Mouse (Mus musculus) hindbrain, embryonic 11.5 days (tissue): ENCODE measurements around the gene Sertad1. TPM values are rescaled to one million over a fixed set of nuclear protein-coding genes. Genes with fewer than 3 reads are reported as not detected.

Source experiments
- ATAC-seq: fragments of 200-750 bp; cut with Nextera tagmentation; 2 replicates; pipeline ENCODE4 v1.8.0; 2017; ENCODE audit warnings: mild to moderate bottlenecking, moderate TSS enrichment, moderate library complexity; ENCODE audit not compliant: low FRiP score
- DNase-seq: peaks from one replicate; pipeline ENCODE4 v3.0.0-alpha.2; 2015; ENCODE audit warnings: low spot score
- H3K27ac ChIP-seq: fragments of 300-500 bp; sonication (generic); 2 replicates; pipeline ENCODE4 v1.5.1; 2014; ENCODE audit warnings: mild to moderate bottlenecking, low read depth, low read length
- H3K27me3 ChIP-seq: fragments of 300-500 bp; sonication (generic); 2 replicates; pipeline ENCODE4 v1.6.1; 2014; ENCODE audit warnings: mild to moderate bottlenecking, low read length, moderate library complexity, mixed read lengths; ENCODE audit not compliant: control insufficient read depth, insufficient read depth
- H3K36me3 ChIP-seq: fragments of 300-500 bp; sonication (generic); 2 replicates; pipeline ENCODE4 v1.6.1; 2014; ENCODE audit warnings: mild to moderate bottlenecking, low read length, moderate library complexity, mixed read lengths; ENCODE audit not compliant: control insufficient read depth, insufficient read depth
- H3K4me1 ChIP-seq: fragments of 300-500 bp; sonication (generic); replicated peaks from 2 replicates; pipeline ENCODE4 v1.6.1; 2014; ENCODE audit warnings: low read length, mixed read lengths; ENCODE audit not compliant: control insufficient read depth, insufficient read depth
- H3K4me2 ChIP-seq: fragments of 300-500 bp; sonication (generic); replicated peaks from 2 replicates; pipeline ENCODE4 v1.6.1; 2014; ENCODE audit warnings: mild to moderate bottlenecking, low read depth, low read length
- H3K4me3 ChIP-seq: fragments of 300-500 bp; sonication (generic); 2 replicates; pipeline ENCODE4 v1.5.1; 2014; ENCODE audit warnings: low read depth, low read length
- H3K9ac ChIP-seq: fragments of 300-500 bp; sonication (generic); 2 replicates; pipeline ENCODE4 v1.6.1; 2014; ENCODE audit warnings: low read depth, low read length
- H3K9me3 ChIP-seq: fragments of 300-500 bp; sonication (generic); 2 replicates; pipeline ENCODE4 v1.6.1; 2016; ENCODE audit warnings: low read length; ENCODE audit not compliant: control insufficient read depth
- WGBS: fragments of 180-500 bp; shearing (Covaris S2); extraction: QIAGEN DNeasy Blood & Tissue Kit; methylation state at CpG from one replicate; pipeline ENCODE4 v1.1.7; 2014; 5-methylcytosine and 5-hydroxymethylcytosine counted together
- polyA plus RNA-seq: library from polyadenylated mRNA; unstranded; fragments of >200 nt; fragmentation: Nextera tagmentation; extraction: Ambion mirVana; gene quantifications from 2 replicates; pipeline ENCODE4 v1.2.1, GENCODE M21; 2014

Sertad1 gene
- polyA plus RNA-seq, 1 experiment from 2014 or later, result 21.0 TPM

- no peak overlapping the region for H3K4me3 ChIP-seq
- no peak overlapping the region for H3K4me2 ChIP-seq
- no peaks in the 10 kb centered on the region for H3K9me3 ChIP-seq
- WGBS, result 79% methylated on average over 1 of the region's 1 CpGs
- H3K27me3 ChIP-seq, result no peaks in the 10 kb centered on the region
- DNase-seq (no peak), ATAC-seq (no peak)
- no peaks in the 10 kb centered on the region for H3K36me3 ChIP-seq
- H3K4me1 ChIP-seq, result no peaks in the 10 kb centered on the region
- H3K27ac ChIP-seq, result no peak overlapping the region
- no peak overlapping the region for H3K9ac ChIP-seq
These were observed 7.0 kb upstream of the Sertad1 start for GRCm38 (mm10) chr7:27479750-27480149.

GRCm38 (mm10) chr7:27480506-27480905 is 6.2 kb upstream of the Sertad1 start:
- Histone ChIP-seq H3K27ac (no peak overlapping the region), H3K9me3 (no peaks in the 10 kb centered on the region), H3K4me1 (no peaks in the 10 kb centered on the region), H3K27me3 (no peaks in the 10 kb centered on the region), H3K36me3 (no peaks in the 10 kb centered on the region), H3K9ac (no peak overlapping the region), H3K4me3 (no peak overlapping the region), H3K4me2 (no peak overlapping the region)
- no peak for DNase-seq
- WGBS, result 71% methylated on average over 3 of the region's 3 CpGs
- no peak for ATAC-seq

GRCm38 (mm10) chr7:27480927-27481626 is 5.6 kb upstream of the Sertad1 start:
- WGBS, result 14% methylated on average over 10 of the region's 11 CpGs

DNA sequence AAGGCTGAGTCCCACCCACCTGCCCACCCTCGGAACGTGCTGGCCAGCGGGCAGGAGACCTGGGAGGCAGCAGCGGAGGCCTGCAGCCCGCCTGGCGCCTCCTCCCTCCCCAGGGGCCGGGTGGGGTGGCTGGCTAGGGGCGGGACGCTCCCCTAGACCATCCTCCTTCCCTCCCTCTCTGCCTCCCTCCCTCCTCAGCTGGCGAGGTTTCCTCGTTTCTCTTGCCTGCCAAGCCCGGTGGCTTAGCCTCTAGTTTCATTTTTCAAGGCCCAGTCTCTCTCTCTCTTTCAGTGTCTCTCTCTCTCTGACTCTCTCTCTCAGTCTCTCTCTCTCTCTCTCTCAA is 5.1 kb upstream of the Sertad1 start:
- Histone ChIP-seq H3K4me3 (peak overlapping the region; percentile 22), H3K27ac (no peak overlapping the region), H3K4me1 (no peaks in the 10 kb centered on the region), H3K36me3 (no peaks in the 10 kb centered on the region), H3K27me3 (no peaks in the 10 kb centered on the region), H3K9ac (peak overlapping the region; percentile 40; the same call in 1 of the 2 replicates), H3K4me2 (peak overlapping the region; percentile 41), H3K9me3 (no peaks in the 10 kb centered on the region)
- ATAC-seq, result peak; percentile 76
- 0% methylated on average over 3 of the region's 12 CpGs for WGBS
- DNase-seq, result peak; percentile 70

More at GRCm38 (mm10) chr7:27480927-27481626, 5.6 kb upstream of the Sertad1 start:
- no peaks in the 10 kb centered on the region for H3K27me3 ChIP-seq
- no peaks in the 10 kb centered on the region for H3K4me1 ChIP-seq
- H3K4me2 ChIP-seq, result peak overlapping the region; percentile 41
- H3K36me3 ChIP-seq, result no peaks in the 10 kb centered on the region
- H3K27ac ChIP-seq, result no peak overlapping the region; the same call in 1 of the 2 replicates
- DNase-seq (no peak), ATAC-seq (no peak; the same call in 1 of the 2 replicates)
- H3K4me3 ChIP-seq, result peak overlapping the region; percentile 22
- H3K9me3 ChIP-seq, result no peaks in the 10 kb centered on the region
- peak overlapping the region; percentile 40; the same call in 1 of the 2 replicates for H3K9ac ChIP-seq

DNA sequence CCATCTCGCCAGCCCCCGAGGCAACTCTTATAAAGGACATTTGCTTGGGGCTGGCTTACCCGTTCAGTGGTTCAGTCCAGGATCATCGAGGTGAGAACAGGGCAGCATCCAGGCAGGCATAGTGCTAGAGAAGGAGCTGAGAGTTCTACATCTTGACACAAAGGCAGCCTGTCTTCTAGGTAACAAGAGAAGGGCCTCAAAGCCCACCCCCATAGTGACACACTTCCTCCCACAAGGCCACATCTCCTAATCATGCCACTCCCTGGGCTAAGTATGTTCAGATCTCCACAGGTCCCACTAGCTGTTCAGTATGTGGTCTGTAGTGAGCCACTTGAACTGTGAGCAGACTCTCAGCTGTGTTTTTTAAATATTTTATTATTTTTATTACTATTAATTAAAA is 2.9 kb upstream of the Sertad1 start:
- no peaks in the 10 kb centered on the region for H3K9me3 ChIP-seq
- no peaks in the 10 kb centered on the region for H3K36me3 ChIP-seq
- no peaks in the 10 kb centered on the region for H3K4me1 ChIP-seq
- ATAC-seq, result no peak
- H3K9ac ChIP-seq, result no peak overlapping the region
- no peak overlapping the region for H3K4me3 ChIP-seq
- no peak overlapping the region for H3K27ac ChIP-seq
- no peak overlapping the region for H3K4me2 ChIP-seq
- no peak for DNase-seq
- no peaks in the 10 kb centered on the region for H3K27me3 ChIP-seq
- 74% methylated on average over 4 of the region's 4 CpGs for WGBS

- Histone ChIP-seq H3K4me3 (peak overlapping the region; percentile 76), H3K27me3 (no peaks in the 10 kb centered on the region), H3K9ac (no peak overlapping the region; the same call in 1 of the 2 replicates), H3K36me3 (no peaks in the 10 kb centered on the region), H3K4me2 (peak overlapping the region; percentile 37), H3K9me3 (no peaks in the 10 kb centered on the region), H3K4me1 (no peaks in the 10 kb centered on the region), H3K27ac (no peak overlapping the region)
- DNase-seq (no peak), ATAC-seq (peak; percentile 17)
- WGBS, result 7% methylated on average over 13 of the region's 13 CpGs
These were observed 474 bp upstream of the Sertad1 start for GRCm38 (mm10) chr7:27486102-27486769.

DNA sequence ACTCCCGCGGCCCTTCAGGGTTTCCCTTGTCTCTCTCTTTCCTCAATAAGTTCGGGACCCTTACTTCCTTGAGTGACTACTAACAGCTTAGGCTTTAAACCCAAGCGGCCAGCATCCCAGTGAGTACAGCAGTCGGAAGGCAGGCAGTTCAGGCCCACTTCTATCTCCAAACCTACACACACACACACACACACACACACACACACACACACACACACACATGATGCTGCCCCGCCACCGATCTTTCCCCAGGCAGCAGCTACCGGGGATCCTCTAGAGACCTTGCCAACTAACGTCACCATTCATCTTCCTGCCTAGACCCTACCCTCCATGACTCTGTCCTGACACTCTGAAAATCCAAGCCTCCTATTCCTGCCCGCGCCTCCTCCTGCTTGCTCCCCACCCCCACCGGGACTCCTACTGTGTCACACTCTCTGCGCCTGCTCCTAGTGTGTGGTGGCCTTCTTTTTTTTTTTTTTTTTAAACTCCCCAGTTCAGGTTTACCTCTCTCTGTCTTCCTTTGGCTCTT is 1.1 kb downstream of the Sertad1 start:
- whole genome bisulfite sequencing, result 2% methylated on average over 13 of the region's 13 CpGs
- Histone ChIP-seq H3K9me3 (no peaks in the 10 kb centered on the region), H3K9ac (peak overlapping the region; percentile 70), H3K27ac (peak overlapping the region; percentile 83), H3K36me3 (no peaks in the 10 kb centered on the region), H3K4me1 (no peaks in the 10 kb centered on the region), H3K4me2 (peak overlapping the region; percentile 48), H3K27me3 (no peaks in the 10 kb centered on the region), H3K4me3 (peak overlapping the region; percentile 76)
- DNase-seq (no peak), ATAC-seq (no peak)

- Histone ChIP-seq H3K9me3 (no peaks in the 10 kb centered on the region), H3K27ac (no peak overlapping the region), H3K36me3 (no peaks in the 10 kb centered on the region), H3K9ac (no peak overlapping the region), H3K27me3 (no peaks in the 10 kb centered on the region), H3K4me2 (no peak overlapping the region), H3K4me1 (no peaks in the 10 kb centered on the region), H3K4me3 (no peak overlapping the region)
- DNase-seq (no peak), ATAC-seq (no peak)
- WGBS, result 91% methylated on average over 25 of the region's 25 CpGs
These were observed 2.7 kb downstream of the Sertad1 start for GRCm38 (mm10) chr7:27489270-27489869.
